ENCODE assay signal across 17 mouse cellular contexts in genomic region chr2:29691507-29691906, GRCm38 (mm10). TPM values are rescaled to one million over a fixed set of nuclear protein-coding genes. Genes with fewer than 3 reads are reported as not detected.
A peak's percentile ranks its signal among the peaks of the same experiment; 100 is the strongest.
DNase-seq lines count a peak whose midpoint lies in the region; ATAC-seq and TF ChIP-seq lines count a peak whose summit lies in the region.
"Had no signal": no experiment of that assay in that cellular context is flagged by ENCODE, and none has a peak within 500 bp of the region (broad histone marks: within the 10 kb centered on the region; RNA-seq: fewer than 3 reads in every experiment).

No protein-coding gene starts in this region.

- H3K4me3 ChIP-seq in heart, embryonic 16.5 days (ENCODE audit: low read length): no peak overlapping the region
- H3K4me3 ChIP-seq in ES-Bruce4 (ENCODE audit: low read depth, low read length): no peak overlapping the region
- no peak overlapping the region for H3K4me3 ChIP-seq in embryonic facial prominence, embryonic 15.5 days (replicated peaks)
- no peak overlapping the region for H3K4me3 ChIP-seq in layer of hippocampus, adult 2 months
- H3K4me3 ChIP-seq: forebrain, embryonic 10.5 days; limb, embryonic 15.5 days; midbrain, embryonic 12.5 days had no signal

- H3K27ac ChIP-seq in heart, embryonic 16.5 days (ENCODE audit: low read length): no peak overlapping the region
- peak overlapping the region; percentile 93 for H3K27ac ChIP-seq in ES-Bruce4 (ENCODE audit: insufficient read depth, low read length)
- H3K27ac ChIP-seq in embryonic facial prominence, embryonic 15.5 days (replicated peaks): 0 out of 2 replicates have a peak overlapping the region, but pooled peaks have one; percentile 5
- no peak overlapping the region for H3K27ac ChIP-seq in layer of hippocampus, adult 2 months
- H3K27ac ChIP-seq: forebrain, embryonic 10.5 days; hindbrain, postnatal 0 days; limb, embryonic 15.5 days; midbrain, embryonic 12.5 days had no signal

- TF ChIP-seq EP300 in ES-Bruce4 (IDR thresholded peaks at IDR 0.05; ENCODE audit: insufficient read depth, low read depth, low read length): peak; percentile 93; the same call in 1 of the 2 replicates

- H3K4me1 ChIP-seq in heart, embryonic 16.5 days (ENCODE audit: control insufficient read depth, insufficient read depth, low read length): peaks cover 7% of the 10 kb centered on the region
- peaks cover 10% of the 10 kb centered on the region for H3K4me1 ChIP-seq in ES-Bruce4 (ENCODE audit: control insufficient read depth, insufficient read depth, low read length)
- H3K4me1 ChIP-seq in embryonic facial prominence, embryonic 15.5 days: no peaks in the 10 kb centered on the region
- H3K4me1 ChIP-seq: forebrain, embryonic 10.5 days; midbrain, embryonic 12.5 days had no signal

- no peaks in the 10 kb centered on the region for H3K9me3 ChIP-seq in heart, embryonic 16.5 days (replicated peaks; ENCODE audit: control insufficient read depth, low read length)
- no peaks in the 10 kb centered on the region for H3K9me3 ChIP-seq in ES-Bruce4 (replicated peaks; ENCODE audit: control insufficient read depth, insufficient read depth, low read length, poor library complexity, severe bottlenecking)
- no peaks in the 10 kb centered on the region for H3K9me3 ChIP-seq in embryonic facial prominence, embryonic 15.5 days (replicated peaks)
- H3K9me3 ChIP-seq: forebrain, embryonic 10.5 days; limb, embryonic 15.5 days; midbrain, embryonic 12.5 days had no signal

- TF ChIP-seq CTCF in ES-Bruce4 (IDR thresholded peaks at IDR 0.05; ENCODE audit: low read depth, low read length): peak; percentile 38
- no peak for TF ChIP-seq CTCF in layer of hippocampus, adult 2 months (conservative IDR thresholded peaks at IDR 0.05)

- H3K36me3 ChIP-seq in heart, embryonic 16.5 days (ENCODE audit: control insufficient read depth, insufficient read depth): peaks cover 21% of the 10 kb centered on the region
- peaks cover 11% of the 10 kb centered on the region for H3K36me3 ChIP-seq in ES-Bruce4 (ENCODE audit: control insufficient read depth, insufficient read depth, low read length, poor library complexity, severe bottlenecking)
- peaks cover 55% of the 10 kb centered on the region for H3K36me3 ChIP-seq in embryonic facial prominence, embryonic 15.5 days

- TF ChIP-seq POLR2A in ES-Bruce4 (IDR thresholded peaks at IDR 0.05; ENCODE audit: insufficient read depth, low read length): no peak

- peak; percentile 70 for ATAC-seq in heart, embryonic 16.5 days (replicated peaks; ENCODE audit: extremely low read depth, insufficient read depth, low FRiP score)
- ATAC-seq in embryonic facial prominence, embryonic 15.5 days (ENCODE audit: insufficient number of reproducible peaks, low FRiP score, low TSS enrichment, low read depth): no peak
- no peak for ATAC-seq in monocyte, adult 5-6 weeks (replicated peaks; ENCODE audit: insufficient number of reproducible peaks, low FRiP score, low TSS enrichment, poor library complexity, severe bottlenecking)
- ATAC-seq: hindbrain, postnatal 0 days had no signal

- WGBS in heart, embryonic 16.5 days: 58% methylated on average over 6 of the region's 6 CpGs
- WGBS in embryonic facial prominence, embryonic 15.5 days: 57% methylated on average over 6 of the region's 6 CpGs

- no peak overlapping the region for H3K4me2 ChIP-seq in heart, embryonic 16.5 days (ENCODE audit: low read depth, low read length)
- no peak overlapping the region for H3K4me2 ChIP-seq in embryonic facial prominence, embryonic 15.5 days (replicated peaks)
- H3K4me2 ChIP-seq: limb, embryonic 15.5 days; lung, embryonic 14.5 days; midbrain, embryonic 12.5 days had no signal

- no peak overlapping the region for H3K9ac ChIP-seq in heart, embryonic 16.5 days (ENCODE audit: low read length)
- 0 out of 2 replicates have a peak overlapping the region, but pooled peaks have one; percentile 11 for H3K9ac ChIP-seq in ES-Bruce4 (ENCODE audit: low read depth, poor library complexity, severe bottlenecking)
- H3K9ac ChIP-seq in embryonic facial prominence, embryonic 15.5 days: no peak overlapping the region
- H3K9ac ChIP-seq: limb, embryonic 15.5 days; lung, embryonic 14.5 days; midbrain, embryonic 12.5 days had no signal

- H3K27me3 ChIP-seq in heart, embryonic 16.5 days (ENCODE audit: control insufficient read depth, insufficient read depth, low read length): no peaks in the 10 kb centered on the region
- no peaks in the 10 kb centered on the region for H3K27me3 ChIP-seq in ES-Bruce4 (ENCODE audit: control insufficient read depth, insufficient read depth, low read length, poor library complexity, severe bottlenecking)
- H3K27me3 ChIP-seq in embryonic facial prominence, embryonic 15.5 days: no peaks in the 10 kb centered on the region
- H3K27me3 ChIP-seq: limb, embryonic 15.5 days; midbrain, embryonic 12.5 days had no signal

- DNase-seq in heart, adult 8-10 months (ENCODE audit: low spot score): no peak
- DNase-seq in 3T3-L1 (ENCODE audit: low read depth, low spot score): peak; percentile 95
- DNase-seq in layer of hippocampus, adult 2 months (ENCODE audit: low spot score in 2 of 2): no peak
- DNase-seq: cerebellum, adult 2 months; kidney, adult 9 months; lung, embryonic 14.5 days; thymus, adult 18-20 months had no signal

RNA-seq across cellular contexts. Expression of gene Gm13420, which starts 60.0 kb away (rescaled TPM):
- not detected in 2 replicates for polyA plus RNA-seq in heart, embryonic 16.5 days (2015; fragmentation: Nextera tagmentation; extraction: Ambion mirVana)
- total RNA-seq in heart, adult 8-10 months (2022): not detected
- 0.75 TPM in 1 of 2 replicates, not detected in the other for polyA plus RNA-seq in ES-Bruce4 (2011; ENCODE audit: insufficient read depth, insufficient read length, low read depth, missing spikeins)
- not detected in 2 replicates for polyA plus RNA-seq in embryonic facial prominence, embryonic 15.5 days (2015; fragmentation: Nextera tagmentation; extraction: Ambion mirVana)
- 0.68 TPM in 1 of 3 replicates, not detected in the others for total RNA-seq in monocyte, adult 5-6 weeks (2017)
- under 1 TPM; 0.79 to 0.98 TPM for total RNA-seq in layer of hippocampus, adult 2 months (2021)
- total RNA-seq: gastrocnemius, adult 18-20 months had no signal
- polyA plus RNA-seq: forebrain, embryonic 10.5 days; heart, embryonic 14.5 days; limb, embryonic 15.5 days; midbrain, embryonic 12.5 days had no signal

Comparison
In these comparisons a context has a peak if more than half of its experiments do, and no peak if none do; other contexts are left out.
1. H3K27ac ChIP-seq: peak in ES-Bruce4 (single experiment) and embryonic facial prominence, embryonic 15.5 days (single experiment); none in heart, embryonic 16.5 days (single experiment) and layer of hippocampus, adult 2 months (single experiment).